Mouse (Mus musculus): ENCODE measurements around the gene Iqch. TPM values are rescaled to one million over a fixed set of nuclear protein-coding genes. Genes with fewer than 3 reads are reported as not detected.

The Iqch gene
- polyA plus RNA-seq, 1 experiment, result not detected

DNA sequence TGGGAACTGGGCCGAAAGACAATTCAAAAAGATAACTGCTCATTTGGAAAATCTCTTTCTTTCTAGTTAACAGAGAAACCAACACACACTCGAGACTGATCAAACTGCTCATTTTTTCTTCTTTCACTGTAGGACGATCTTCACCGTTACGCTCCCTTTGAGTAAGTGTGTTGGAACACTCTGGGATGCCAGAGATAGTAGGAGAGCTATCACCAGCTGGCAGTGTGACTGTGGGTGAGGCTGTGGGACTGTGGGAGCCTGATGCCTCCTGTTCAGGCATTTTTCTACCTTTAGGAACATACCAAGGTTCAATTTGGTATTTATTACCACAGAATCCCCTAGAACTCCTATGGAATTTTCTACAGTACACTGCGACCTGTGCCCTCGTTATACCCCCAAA, 206.7 kb downstream of the Iqch start:
- H3K27me3 ChIP-seq (ENCODE audit: control insufficient read depth, insufficient read depth, low read length, poor library complexity, severe bottlenecking), result no peaks in the 10 kb centered on the region
- H3K9ac ChIP-seq (ENCODE audit: low read depth, poor library complexity, severe bottlenecking), result no peak overlapping the region
- H3K4me1 ChIP-seq (ENCODE audit: control insufficient read depth, insufficient read depth, low read length), result no peaks in the 10 kb centered on the region
- no peaks in the 10 kb centered on the region for H3K36me3 ChIP-seq (ENCODE audit: control insufficient read depth, insufficient read depth, low read length, poor library complexity, severe bottlenecking)
- no peak overlapping the region for H3K27ac ChIP-seq (ENCODE audit: insufficient read depth, low read length)
- H3K9me3 ChIP-seq (replicated peaks; ENCODE audit: control insufficient read depth, insufficient read depth, low read length, poor library complexity, severe bottlenecking), result no peaks in the 10 kb centered on the region
- no peak overlapping the region for H3K4me3 ChIP-seq (ENCODE audit: low read depth, low read length)
- TF ChIP-seq EP300 (IDR thresholded peaks at IDR 0.05; ENCODE audit: insufficient read depth, low read depth, low read length), result no peak

DNA sequence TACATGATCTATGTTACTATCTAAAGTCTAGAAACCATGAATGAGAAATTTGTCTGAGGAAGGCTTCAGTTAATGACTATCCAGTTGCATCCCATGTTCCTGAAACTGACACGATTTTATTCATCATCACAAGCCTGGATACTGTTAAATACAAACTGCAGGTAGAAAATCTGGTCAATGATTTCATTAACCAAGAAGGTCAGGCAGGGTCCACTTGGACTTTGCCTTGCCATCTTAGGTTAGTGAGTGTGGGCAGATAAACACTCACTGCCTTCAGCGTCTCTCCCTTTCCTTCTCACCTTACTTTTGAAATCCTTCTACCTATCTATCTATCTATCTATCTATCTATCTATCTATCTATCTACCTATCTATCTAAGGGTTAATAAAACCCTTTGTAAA, 211.0 kb downstream of the Iqch start:
- no peak overlapping the region for H3K27ac ChIP-seq (ENCODE audit: insufficient read depth, low read length)
- no peaks in the 10 kb centered on the region for H3K27me3 ChIP-seq (ENCODE audit: control insufficient read depth, insufficient read depth, low read length, poor library complexity, severe bottlenecking)
- no peak for TF ChIP-seq CTCF (IDR thresholded peaks at IDR 0.05; ENCODE audit: low read depth, low read length)
- TF ChIP-seq POLR2A (IDR thresholded peaks at IDR 0.05; ENCODE audit: insufficient read depth, low read length), result no peak
- no peak for TF ChIP-seq EP300 (IDR thresholded peaks at IDR 0.05; ENCODE audit: insufficient read depth, low read depth, low read length)
- no peak overlapping the region for H3K9ac ChIP-seq (ENCODE audit: low read depth, poor library complexity, severe bottlenecking)
- H3K36me3 ChIP-seq (ENCODE audit: control insufficient read depth, insufficient read depth, low read length, poor library complexity, severe bottlenecking), result no peaks in the 10 kb centered on the region
- no peaks in the 10 kb centered on the region for H3K4me1 ChIP-seq (ENCODE audit: control insufficient read depth, insufficient read depth, low read length)
- no peaks in the 10 kb centered on the region for H3K9me3 ChIP-seq (replicated peaks; ENCODE audit: control insufficient read depth, insufficient read depth, low read length, poor library complexity, severe bottlenecking)
- H3K4me3 ChIP-seq (ENCODE audit: low read depth, low read length), result no peak overlapping the region

DNA sequence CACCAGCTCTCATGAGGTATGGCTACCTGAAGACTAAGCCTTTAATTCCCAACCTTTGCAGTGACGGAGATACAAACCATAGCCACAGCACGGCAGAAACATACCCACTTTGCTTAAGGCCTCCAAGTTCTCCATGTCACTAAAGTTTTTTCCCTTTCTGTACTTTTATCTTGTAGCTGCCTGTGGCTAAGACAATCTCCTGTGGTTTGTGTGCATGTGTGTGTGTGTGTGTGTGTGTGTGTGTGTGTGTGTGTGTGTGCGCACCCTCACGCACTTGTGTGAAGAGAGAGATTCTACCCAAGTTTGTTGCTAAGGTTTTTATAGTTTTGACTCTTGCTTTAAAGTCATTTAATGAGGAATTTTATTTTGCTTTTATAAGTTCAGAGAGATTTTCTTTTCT, 219.5 kb downstream of the Iqch start:
- H3K4me3 ChIP-seq (ENCODE audit: low read depth, low read length), result no peak overlapping the region
- TF ChIP-seq EP300 (IDR thresholded peaks at IDR 0.05; ENCODE audit: insufficient read depth, low read depth, low read length), result no peak
- TF ChIP-seq POLR2A (IDR thresholded peaks at IDR 0.05; ENCODE audit: insufficient read depth, low read length), result no peak
- TF ChIP-seq CTCF (IDR thresholded peaks at IDR 0.05; ENCODE audit: low read depth, low read length), result no peak
- H3K27ac ChIP-seq (ENCODE audit: insufficient read depth, low read length), result no peak overlapping the region
- H3K4me1 ChIP-seq (ENCODE audit: control insufficient read depth, insufficient read depth, low read length), result no peaks in the 10 kb centered on the region
- no peaks in the 10 kb centered on the region for H3K36me3 ChIP-seq (ENCODE audit: control insufficient read depth, insufficient read depth, low read length, poor library complexity, severe bottlenecking)
- no peak overlapping the region for H3K9ac ChIP-seq (ENCODE audit: low read depth, poor library complexity, severe bottlenecking)
- H3K9me3 ChIP-seq (replicated peaks; ENCODE audit: control insufficient read depth, insufficient read depth, low read length, poor library complexity, severe bottlenecking), result no peaks in the 10 kb centered on the region
- H3K27me3 ChIP-seq (ENCODE audit: control insufficient read depth, insufficient read depth, low read length, poor library complexity, severe bottlenecking), result no peaks in the 10 kb centered on the region

GRCm38 (mm10) chr9:63380326-63380725, 222.0 kb downstream of the Iqch start:
- no peak overlapping the region for H3K9ac ChIP-seq (ENCODE audit: low read depth, poor library complexity, severe bottlenecking)
- no peaks in the 10 kb centered on the region for H3K27me3 ChIP-seq (ENCODE audit: control insufficient read depth, insufficient read depth, low read length, poor library complexity, severe bottlenecking)
- no peaks in the 10 kb centered on the region for H3K4me1 ChIP-seq (ENCODE audit: control insufficient read depth, insufficient read depth, low read length)
- no peak overlapping the region for H3K27ac ChIP-seq (ENCODE audit: insufficient read depth, low read length)
- no peaks in the 10 kb centered on the region for H3K9me3 ChIP-seq (replicated peaks; ENCODE audit: control insufficient read depth, insufficient read depth, low read length, poor library complexity, severe bottlenecking)
- H3K4me3 ChIP-seq (ENCODE audit: low read depth, low read length), result no peak overlapping the region
- H3K36me3 ChIP-seq (ENCODE audit: control insufficient read depth, insufficient read depth, low read length, poor library complexity, severe bottlenecking), result no peaks in the 10 kb centered on the region
- TF ChIP-seq EP300 (IDR thresholded peaks at IDR 0.05; ENCODE audit: insufficient read depth, low read depth, low read length), result no peak
- no peak for TF ChIP-seq CTCF (IDR thresholded peaks at IDR 0.05; ENCODE audit: low read depth, low read length)
- no peak for TF ChIP-seq POLR2A (IDR thresholded peaks at IDR 0.05; ENCODE audit: insufficient read depth, low read length)

DNA sequence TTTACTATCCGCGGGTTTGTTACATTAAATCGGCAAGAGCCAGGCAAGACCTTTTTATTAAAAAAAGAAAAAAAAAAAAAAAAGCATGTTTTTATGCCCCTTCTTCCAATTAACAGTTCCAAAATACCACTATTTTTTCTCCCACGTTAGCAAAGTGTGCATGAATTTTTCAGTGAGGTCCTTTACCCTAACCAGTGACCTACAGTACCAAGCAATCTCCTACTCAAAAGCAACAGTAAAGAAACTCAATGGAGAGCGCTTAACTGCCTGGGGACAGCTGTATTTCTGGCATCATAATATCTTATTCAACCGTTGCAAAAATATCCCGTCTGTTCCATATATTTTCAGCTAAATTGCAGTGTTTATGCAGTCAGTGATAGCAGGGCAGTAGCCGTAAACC, 224.1 kb downstream of the Iqch start:
- H3K27me3 ChIP-seq (ENCODE audit: control insufficient read depth, insufficient read depth, low read length, poor library complexity, severe bottlenecking), result no peaks in the 10 kb centered on the region
- H3K9ac ChIP-seq (ENCODE audit: low read depth, poor library complexity, severe bottlenecking), result peak overlapping the region; percentile 87
- H3K9me3 ChIP-seq (replicated peaks; ENCODE audit: control insufficient read depth, insufficient read depth, low read length, poor library complexity, severe bottlenecking), result no peaks in the 10 kb centered on the region
- H3K4me3 ChIP-seq (ENCODE audit: low read depth, low read length), result peak overlapping the region; percentile 81
- no peaks in the 10 kb centered on the region for H3K4me1 ChIP-seq (ENCODE audit: control insufficient read depth, insufficient read depth, low read length)
- no peak overlapping the region for H3K27ac ChIP-seq (ENCODE audit: insufficient read depth, low read length)
- no peaks in the 10 kb centered on the region for H3K36me3 ChIP-seq (ENCODE audit: control insufficient read depth, insufficient read depth, low read length, poor library complexity, severe bottlenecking)
- TF ChIP-seq POLR2A (IDR thresholded peaks at IDR 0.05; ENCODE audit: insufficient read depth, low read length) (no peak), CTCF (IDR thresholded peaks at IDR 0.05; ENCODE audit: low read depth, low read length) (no peak), EP300 (IDR thresholded peaks at IDR 0.05; ENCODE audit: insufficient read depth, low read depth, low read length) (no peak)

DNA sequence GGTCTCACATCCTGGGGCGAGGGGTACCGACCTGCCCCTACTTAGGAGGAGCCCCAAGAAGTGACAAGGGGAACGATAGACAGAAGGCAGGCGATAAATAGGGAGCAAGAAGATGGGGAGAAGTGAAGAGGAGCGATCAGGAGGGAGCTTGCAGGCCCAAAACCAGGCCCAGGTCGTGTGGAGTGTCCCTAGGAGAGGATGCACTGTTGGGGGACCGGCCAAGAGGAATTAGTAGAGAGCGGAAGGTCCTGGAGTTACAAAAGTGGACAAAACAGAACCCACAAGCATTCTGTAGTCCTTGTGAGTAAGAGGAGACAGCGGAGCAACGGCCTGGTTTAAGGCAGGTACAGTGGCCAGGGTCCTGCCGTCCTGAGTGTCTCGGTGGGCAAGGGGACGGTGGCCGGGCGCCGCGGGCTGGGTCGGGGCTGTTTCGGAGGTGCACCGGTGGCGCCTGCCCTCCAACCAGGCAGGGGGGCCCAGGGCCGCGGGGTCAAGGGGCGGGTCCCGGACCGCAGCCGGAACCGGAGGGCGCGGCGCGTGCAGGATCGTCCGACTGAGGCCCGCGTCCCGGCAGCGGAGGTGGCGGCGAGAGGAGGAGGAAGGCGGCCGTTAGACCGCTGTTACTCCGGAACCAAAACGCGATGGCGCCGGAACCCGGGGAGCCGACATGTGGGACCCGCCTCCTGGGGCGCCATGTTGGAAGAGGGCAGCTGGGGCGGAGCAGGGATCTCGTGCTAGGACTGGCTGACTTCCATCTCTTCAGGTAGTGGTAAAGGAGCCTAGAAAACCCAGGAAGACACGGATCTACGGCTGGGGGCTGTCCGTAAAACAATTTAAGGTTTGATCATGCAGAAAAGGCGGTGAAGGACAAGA, 224.8 kb downstream of the Iqch start, which contains the start of gene Map2k5:
Gene Map2k5, minus strand, starts transcription at position 633 of the 873 bp plus-strand sequence.
- no peaks in the 10 kb centered on the region for H3K4me1 ChIP-seq (ENCODE audit: control insufficient read depth, insufficient read depth, low read length)
- peak within 1 kb of the TSS; percentile 81 for H3K4me3 ChIP-seq (ENCODE audit: low read depth, low read length)
- TF ChIP-seq EP300 (IDR thresholded peaks at IDR 0.05; ENCODE audit: insufficient read depth, low read depth, low read length), result no peak
- TF ChIP-seq CTCF (IDR thresholded peaks at IDR 0.05; ENCODE audit: low read depth, low read length), result no peak
- TF ChIP-seq POLR2A (IDR thresholded peaks at IDR 0.05; ENCODE audit: insufficient read depth, low read length), result no peak
- H3K9ac ChIP-seq (ENCODE audit: low read depth, poor library complexity, severe bottlenecking), result peak within 1 kb of the TSS; percentile 87
- no peaks in the 10 kb centered on the region for H3K9me3 ChIP-seq (replicated peaks; ENCODE audit: control insufficient read depth, insufficient read depth, low read length, poor library complexity, severe bottlenecking)
- H3K36me3 ChIP-seq (ENCODE audit: control insufficient read depth, insufficient read depth, low read length, poor library complexity, severe bottlenecking), result no peaks in the 10 kb centered on the region
- H3K27ac ChIP-seq (ENCODE audit: insufficient read depth, low read length), result peak within 1 kb of the TSS; percentile 3; the same call in 1 of the 2 replicates
- H3K27me3 ChIP-seq (ENCODE audit: control insufficient read depth, insufficient read depth, low read length, poor library complexity, severe bottlenecking), result no peaks in the 10 kb centered on the region
